Mouse (Mus musculus): ENCODE measurements around the gene Runx2.

The Runx2 gene

GRCm38 (mm10) chr17:44776738-44777270, 37.8 kb downstream of the Runx2 start, which contains the start of gene Supt3:
Gene Supt3 (plus strand): TSS chr17:44777152.
- ChIA-PET POLR2A (interaction anchor here in 3 of 4 experiments (0.6 to 2.3 kb wide), 13 partner anchors 9 to 470 kb away, joined by 3 to 12 read pairs (median 3); no protein-coding TSS in a partner anchor), CTCF (interaction anchor here in 2 of 4 experiments (0.7 to 0.9 kb wide), 2 partner anchors 12 to 33 kb away, joined by 3 read pairs; no protein-coding TSS in a partner anchor)

GRCm38 (mm10) chr17:44772576-44772975, 42.0 kb downstream of the Runx2 start:
- ChIA-PET POLR2A (interaction anchor here in 1 of 4 experiments (0.6 kb wide), 1 partner anchor 1897 kb away, joined by 3 read pairs; no protein-coding TSS in a partner anchor), CTCF (interaction anchor here in 1 of 4 experiments (0.7 kb wide), 1 partner anchor 366 kb away, joined by 3 read pairs; no protein-coding TSS in a partner anchor)

- CTCF ChIA-PET, result interaction anchor here in 1 of 4 experiments (0.6 kb wide), 1 partner anchor 173 kb away, joined by 3 read pairs; no protein-coding TSS in a partner anchor
- POLR2A ChIA-PET, result no interaction called here
Observed at GRCm38 (mm10) chr17:44770871-44771270, 43.7 kb downstream of the Runx2 start.

- ChIA-PET CTCF (no interaction called here), POLR2A (no interaction called here)
Observed at GRCm38 (mm10) chr17:44768522-44768921, 46.1 kb downstream of the Runx2 start.

- ChIA-PET CTCF (interaction anchor here in 1 of 4 experiments (0.9 kb wide), 1 partner anchor 279 kb away, joined by 3 read pairs; no protein-coding TSS in a partner anchor), POLR2A (interaction anchor here in 2 of 4 experiments (0.7 to 0.8 kb wide), 3 partner anchors 9 to 229 kb away, joined by 3 to 4 read pairs (median 3); no protein-coding TSS in a partner anchor)
Observed at GRCm38 (mm10) chr17:44767375-44767774, 47.2 kb downstream of the Runx2 start.

GRCm38 (mm10) chr17:44766975-44767374, 47.6 kb downstream of the Runx2 start:
- ChIA-PET POLR2A (interaction anchor here in 2 of 4 experiments (0.7 to 0.8 kb wide), 3 partner anchors 10 to 230 kb away, joined by 3 to 4 read pairs (median 3); no protein-coding TSS in a partner anchor), CTCF (interaction anchor here in 1 of 4 experiments (0.9 kb wide), 1 partner anchor 279 kb away, joined by 3 read pairs; no protein-coding TSS in a partner anchor)

GRCm38 (mm10) chr17:44766318-44766717, 48.3 kb downstream of the Runx2 start:
- ChIA-PET POLR2A (interaction anchor here in 1 of 4 experiments (1.0 kb wide), 1 partner anchor 12 kb away, joined by 3 read pairs; no protein-coding TSS in a partner anchor), CTCF (no interaction called here)

- CTCF ChIA-PET, result interaction anchor here in 3 of 4 experiments (0.5 to 0.9 kb wide), 3 partner anchors 8 to 629 kb away, joined by 3 read pairs; no protein-coding TSS in a partner anchor
- POLR2A ChIA-PET, result interaction anchor here in 1 of 4 experiments (1.0 kb wide), 1 partner anchor 308 kb away, joined by 3 read pairs; no protein-coding TSS in a partner anchor
Observed at GRCm38 (mm10) chr17:44745378-44745777, 69.2 kb downstream of the Runx2 start.

GRCm38 (mm10) chr17:44743780-44744179, 70.8 kb downstream of the Runx2 start:
- ChIA-PET POLR2A (interaction anchor here in 1 of 4 experiments (0.7 kb wide), 1 partner anchor 212 kb away, joined by 3 read pairs; no protein-coding TSS in a partner anchor), CTCF (interaction anchor here in 3 of 4 experiments (0.5 to 2.0 kb wide), 19 partner anchors 17 to 1274 kb away, joined by 3 to 16 read pairs (median 3); partner anchors contain the start of gene Supt3 (in 1 of the 3))

GRCm38 (mm10) chr17:44742246-44742645, 72.4 kb downstream of the Runx2 start:
- CTCF ChIA-PET, result interaction anchor here in 3 of 4 experiments (0.6 to 2.0 kb wide), 6 partner anchors 49 to 632 kb away, joined by 3 to 8 read pairs (median 4); no protein-coding TSS in a partner anchor

GRCm38 (mm10) chr17:44738121-44738637, 76.4 kb downstream of the Runx2 start:
- POLR2A ChIA-PET, result interaction anchor here in 1 of 4 experiments (0.6 kb wide), 1 partner anchor 38 kb away, joined by 3 read pairs; no protein-coding TSS in a partner anchor
- CTCF ChIA-PET, result interaction anchor here in 1 of 4 experiments (0.5 to 1.3 kb wide), 2 partner anchors 22 to 973 kb away, joined by 3 to 4 read pairs; no protein-coding TSS in a partner anchor

More at GRCm38 (mm10) chr17:44742246-44742645, 72.4 kb downstream of the Runx2 start:
- POLR2A ChIA-PET, result interaction anchor here in 1 of 4 experiments (0.7 kb wide), 1 partner anchor 470 kb away, joined by 3 read pairs; no protein-coding TSS in a partner anchor

GRCm38 (mm10) chr17:44737275-44738120, 77.1 kb downstream of the Runx2 start:
- POLR2A ChIA-PET, result interaction anchor here in 1 of 4 experiments (0.6 kb wide), 1 partner anchor 39 kb away, joined by 3 read pairs; no protein-coding TSS in a partner anchor
- CTCF ChIA-PET, result interaction anchor here in 2 of 4 experiments (0.5 to 1.9 kb wide), 3 partner anchors 22 to 974 kb away, joined by 3 to 9 read pairs (median 4); no protein-coding TSS in a partner anchor

- ChIA-PET CTCF (interaction anchor here in 3 of 4 experiments (0.9 to 1.9 kb wide), 4 partner anchors 280 to 638 kb away, joined by 3 to 9 read pairs (median 5); no protein-coding TSS in a partner anchor), POLR2A (interaction anchor here in 2 of 4 experiments (0.5 to 0.8 kb wide), 2 partner anchors 77 to 440 kb away, joined by 5 read pairs; no protein-coding TSS in a partner anchor)
Observed at GRCm38 (mm10) chr17:44735991-44736561, 78.5 kb downstream of the Runx2 start.

GRCm38 (mm10) chr17:44735223-44735990, 79.2 kb downstream of the Runx2 start:
- POLR2A ChIA-PET, result interaction anchor here in 2 of 4 experiments (0.5 to 0.8 kb wide), 2 partner anchors 77 to 441 kb away, joined by 5 read pairs; no protein-coding TSS in a partner anchor

GRCm38 (mm10) chr17:44734501-44735222, 79.9 kb downstream of the Runx2 start:
- POLR2A ChIA-PET, result no interaction called here
- CTCF ChIA-PET, result interaction anchor here in 1 of 4 experiments (1.0 kb wide), 1 partner anchor 279 kb away, joined by 3 read pairs; no protein-coding TSS in a partner anchor

More at GRCm38 (mm10) chr17:44735223-44735990, 79.2 kb downstream of the Runx2 start:
- CTCF ChIA-PET, result interaction anchor here in 3 of 4 experiments (0.6 to 1.9 kb wide), 5 partner anchors 280 to 741 kb away, joined by 3 to 9 read pairs (median 5); no protein-coding TSS in a partner anchor
